Mouse (Mus musculus) midbrain, embryonic 16.5 days (tissue): Measurements from ENCODE around the gene Pfn1. TPM values are rescaled to one million over a fixed set of nuclear protein-coding genes. Genes with fewer than 3 reads are reported as not detected.
A peak's percentile ranks its signal among the peaks of the same experiment; 100 is the strongest.

Source experiments
- ATAC-seq: fragments of 200-750 bp; cut with Nextera tagmentation; 2 replicates; pipeline ENCODE4 v1.8.0; 2017; ENCODE audit warnings: moderate TSS enrichment
- H3K27ac ChIP-seq: fragments of 300-500 bp; sonication (generic); 2 replicates; pipeline ENCODE4 v1.5.1; 2014; ENCODE audit warnings: mild to moderate bottlenecking, low read length, mixed read lengths
- H3K27me3 ChIP-seq: fragments of 300-500 bp; sonication (generic); 2 replicates; pipeline ENCODE4 v1.6.1; 2014; ENCODE audit warnings: low read depth, low read length, mixed read lengths; ENCODE audit not compliant: control insufficient read depth, insufficient read depth
- H3K36me3 ChIP-seq: fragments of 300-500 bp; sonication (generic); 2 replicates; pipeline ENCODE4 v1.6.1; 2014; ENCODE audit warnings: mild to moderate bottlenecking, low read length, moderate library complexity, mixed read lengths; ENCODE audit not compliant: control insufficient read depth, insufficient read depth
- H3K4me1 ChIP-seq: fragments of 300-500 bp; sonication (generic); 2 replicates; pipeline ENCODE4 v1.6.1; 2014; ENCODE audit warnings: mild to moderate bottlenecking, low read length, mixed read lengths; ENCODE audit not compliant: control insufficient read depth, insufficient read depth
- H3K4me2 ChIP-seq: fragments of 300-500 bp; sonication (generic); 2 replicates; pipeline ENCODE4 v1.6.1; 2014; ENCODE audit warnings: mild to moderate bottlenecking, low read length, mixed read lengths
- H3K4me3 ChIP-seq: fragments of 300-500 bp; sonication (generic); 2 replicates; pipeline ENCODE4 v1.5.1; 2014; ENCODE audit warnings: low read depth, mild to moderate bottlenecking, low read length, moderate library complexity, mixed read lengths
- H3K9ac ChIP-seq: fragments of 300-500 bp; sonication (generic); 2 replicates; pipeline ENCODE4 v1.6.1; 2014; ENCODE audit warnings: low read depth, low read length, mixed read lengths
- H3K9me3 ChIP-seq: fragments of 300-500 bp; sonication (generic); replicated peaks from 2 replicates; pipeline ENCODE4 v1.6.1; 2014; ENCODE audit warnings: mild to moderate bottlenecking, low read length, mixed read lengths; ENCODE audit not compliant: control insufficient read depth, poor library complexity, severe bottlenecking
- WGBS: fragments of 180-500 bp; shearing (Covaris S2); extraction: QIAGEN DNeasy Blood & Tissue Kit; methylation state at CpG from one replicate; pipeline ENCODE4 v1.1.7; 2014; 5-methylcytosine and 5-hydroxymethylcytosine counted together
- polyA plus RNA-seq: library from polyadenylated mRNA; unstranded; fragments of >200 nt; fragmentation: Nextera tagmentation; extraction: Ambion mirVana; gene quantifications from 2 replicates; pipeline ENCODE4 v1.2.1, GENCODE M21; 2015

The Pfn1 gene
- polyA plus RNA-seq, 1 experiment from 2014 or later, result 632 TPM

DNA sequence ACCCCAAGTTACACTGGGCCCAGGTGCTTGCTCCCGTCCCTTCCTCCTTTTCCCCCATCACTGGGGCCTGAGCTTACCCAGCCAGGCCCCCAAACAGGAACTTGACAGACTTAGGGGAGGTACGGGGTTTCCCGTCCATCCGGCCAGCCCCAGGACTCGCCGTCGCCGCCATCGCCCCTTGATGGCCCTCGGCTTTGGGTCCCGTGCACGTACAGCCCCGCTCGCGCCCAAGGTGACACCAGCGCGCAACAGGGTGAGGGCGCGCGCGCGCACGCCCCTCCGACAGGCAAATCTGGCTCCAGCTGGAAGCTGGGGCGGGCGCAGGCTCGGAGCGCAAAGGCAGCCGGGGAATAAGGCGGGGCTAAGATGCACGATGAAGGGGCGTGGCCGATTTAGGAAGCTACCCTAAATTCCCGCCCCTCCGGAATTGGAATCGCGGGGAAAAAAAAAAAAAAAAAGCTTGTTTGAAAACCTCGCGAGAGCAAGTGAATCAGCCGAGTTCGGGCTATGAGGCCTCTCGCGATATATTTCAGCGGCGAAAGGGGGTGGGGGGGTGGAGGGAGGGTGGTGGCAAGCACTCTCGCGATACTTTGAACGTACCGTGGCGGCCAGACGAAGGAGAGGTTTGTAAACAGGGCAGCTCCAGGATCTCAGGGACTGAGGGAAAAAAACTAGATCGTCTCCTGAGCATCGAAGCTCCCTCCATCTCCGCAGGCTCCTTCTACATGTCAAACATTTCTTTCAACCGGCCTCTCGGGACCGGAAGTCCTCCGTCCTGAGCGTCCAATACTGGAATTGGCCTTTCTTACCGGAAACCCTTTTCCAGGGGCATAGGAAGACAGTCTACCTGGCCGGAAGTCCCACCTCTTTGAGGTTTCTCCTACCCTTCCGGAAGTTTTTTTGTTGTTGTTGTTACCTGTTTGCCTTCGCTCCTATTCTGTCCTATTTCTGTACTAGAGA lies 7.5 kb downstream of the Pfn1 start, which contains the start of the genes Rnf167 and Slc25a11:
TSS of gene Rnf167 (plus strand) at position 545 of the 960 bp plus-strand sequence.
TSS of gene Slc25a11 (minus strand) at position 789 of the 960 bp plus-strand sequence.
- peaks cover 26% of the 10 kb centered on the region for H3K36me3 ChIP-seq
- H3K9ac ChIP-seq, result peak within 1 kb of the TSS; percentile 87
- WGBS, result under 1% methylated on average over 62 of the region's 63 CpGs
- peaks cover 25% of the 10 kb centered on the region for H3K4me1 ChIP-seq
- H3K4me2 ChIP-seq, result peak within 1 kb of the TSS; percentile 100
- peak; percentile 90 for ATAC-seq
- peak within 1 kb of the TSS; percentile 57 for H3K4me3 ChIP-seq
- peak within 1 kb of the TSS; percentile 92 for H3K27ac ChIP-seq
- H3K9me3 ChIP-seq, result no peaks in the 10 kb centered on the region
- no peaks in the 10 kb centered on the region for H3K27me3 ChIP-seq

DNA sequence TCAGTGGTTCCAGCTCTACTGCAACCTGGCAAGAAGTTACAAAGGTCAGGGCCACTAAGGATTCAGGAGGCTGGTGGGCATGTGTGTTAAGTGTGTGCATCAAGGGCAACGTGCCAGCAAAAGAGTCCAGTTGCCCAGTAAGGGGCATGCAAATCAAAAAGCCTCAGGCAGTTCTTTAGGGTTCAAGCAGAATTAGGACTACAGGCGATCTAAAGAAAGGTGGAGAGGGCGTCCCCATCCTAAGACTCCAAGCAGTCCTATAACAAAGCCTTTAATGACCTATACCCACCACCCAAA lies 8.2 kb downstream of the Pfn1 start:
- 15% methylated on average over 3 of the region's 3 CpGs for WGBS
- peak overlapping the region; percentile 73 for H3K4me2 ChIP-seq
- H3K36me3 ChIP-seq, result peaks cover 24% of the 10 kb centered on the region
- H3K4me1 ChIP-seq, result peaks cover 24% of the 10 kb centered on the region
- H3K4me3 ChIP-seq, result peak overlapping the region; percentile 57
- H3K27ac ChIP-seq, result peak overlapping the region; percentile 89
- H3K27me3 ChIP-seq, result no peaks in the 10 kb centered on the region
- no peak for ATAC-seq
- peak overlapping the region; percentile 87 for H3K9ac ChIP-seq
- H3K9me3 ChIP-seq, result no peaks in the 10 kb centered on the region

DNA sequence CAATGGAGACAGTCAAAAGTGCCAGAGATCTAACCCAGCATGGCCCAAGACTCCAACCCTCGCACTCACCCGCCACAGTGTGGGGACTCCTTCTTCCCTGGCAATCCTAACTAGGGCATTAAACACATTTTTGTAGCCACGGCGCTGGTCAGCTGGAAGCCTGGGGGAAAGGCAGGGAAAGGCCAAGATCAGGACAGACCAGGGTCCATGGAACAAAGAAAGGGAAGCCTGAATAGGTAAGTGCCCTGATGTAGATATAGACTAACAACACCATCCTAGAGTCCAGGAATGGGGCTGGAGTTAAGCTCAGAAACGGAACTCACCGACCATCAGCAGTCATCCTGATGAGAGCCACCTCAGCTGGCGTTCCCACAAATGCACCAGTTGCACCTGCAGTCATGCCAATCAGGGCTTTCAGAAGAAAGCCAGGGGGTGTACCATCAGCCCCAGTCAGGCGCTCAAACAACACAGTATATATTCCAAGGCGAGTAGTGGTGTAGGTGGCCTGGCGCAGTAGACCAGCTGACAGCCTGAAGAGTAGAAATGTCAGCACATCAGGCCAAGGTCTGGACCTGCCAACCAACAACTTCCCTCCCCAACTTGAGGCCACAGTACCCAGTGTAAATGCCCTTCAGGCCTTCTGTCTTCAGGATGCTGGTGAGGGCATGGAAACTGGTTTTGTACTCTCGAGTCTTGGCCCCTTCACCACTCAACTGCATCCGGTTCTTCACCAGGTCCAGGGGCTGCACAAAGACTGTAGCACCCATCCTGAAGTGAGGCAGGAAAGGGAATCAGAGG lies 8.8 kb downstream of the Pfn1 start:
- Histone ChIP-seq H3K4me2 (peak overlapping the region; percentile 73), H3K27ac (peak overlapping the region; percentile 89), H3K9me3 (no peaks in the 10 kb centered on the region), H3K9ac (peak overlapping the region; percentile 87), H3K27me3 (no peaks in the 10 kb centered on the region), H3K4me1 (peaks cover 24% of the 10 kb centered on the region), H3K4me3 (peak overlapping the region; percentile 57), H3K36me3 (peaks cover 19% of the 10 kb centered on the region)
- no peak for ATAC-seq
- WGBS, result 90% methylated on average over 12 of the region's 12 CpGs

DNA sequence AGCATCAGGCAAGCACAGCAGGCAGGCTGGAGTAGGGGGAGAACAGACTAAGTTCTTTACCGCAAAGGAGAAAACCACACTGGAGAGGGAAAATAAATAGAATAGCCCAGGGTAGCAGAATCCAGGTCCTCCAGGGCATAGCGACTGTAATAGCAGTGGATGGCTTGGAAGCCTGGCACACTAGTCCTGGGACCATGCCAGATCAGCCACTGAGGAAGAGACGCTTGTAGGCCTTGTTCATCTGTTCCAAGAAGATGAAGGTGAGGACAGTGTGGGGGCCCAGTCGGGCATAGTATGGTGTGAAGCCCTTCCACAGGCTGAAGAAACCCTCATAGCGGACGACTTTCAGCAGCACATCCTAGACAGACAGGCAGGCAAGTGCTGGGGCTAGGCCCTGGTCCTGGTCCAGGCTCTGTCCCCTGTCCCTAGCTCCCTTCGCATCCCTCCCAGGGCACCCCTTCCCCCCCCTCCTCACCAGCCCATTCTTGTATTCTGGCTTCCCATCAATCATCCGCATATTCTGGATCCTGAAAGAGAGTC lies 9.8 kb downstream of the Pfn1 start:
- no peaks in the 10 kb centered on the region for H3K9me3 ChIP-seq
- peaks cover 15% of the 10 kb centered on the region for H3K36me3 ChIP-seq
- no peak overlapping the region for H3K27ac ChIP-seq
- H3K4me1 ChIP-seq, result peaks cover 24% of the 10 kb centered on the region
- H3K27me3 ChIP-seq, result no peaks in the 10 kb centered on the region
- H3K9ac ChIP-seq, result no peak overlapping the region
- H3K4me2 ChIP-seq, result no peak overlapping the region
- 97% methylated on average over 8 of the region's 8 CpGs for WGBS
- ATAC-seq, result no peak
- no peak overlapping the region for H3K4me3 ChIP-seq

DNA sequence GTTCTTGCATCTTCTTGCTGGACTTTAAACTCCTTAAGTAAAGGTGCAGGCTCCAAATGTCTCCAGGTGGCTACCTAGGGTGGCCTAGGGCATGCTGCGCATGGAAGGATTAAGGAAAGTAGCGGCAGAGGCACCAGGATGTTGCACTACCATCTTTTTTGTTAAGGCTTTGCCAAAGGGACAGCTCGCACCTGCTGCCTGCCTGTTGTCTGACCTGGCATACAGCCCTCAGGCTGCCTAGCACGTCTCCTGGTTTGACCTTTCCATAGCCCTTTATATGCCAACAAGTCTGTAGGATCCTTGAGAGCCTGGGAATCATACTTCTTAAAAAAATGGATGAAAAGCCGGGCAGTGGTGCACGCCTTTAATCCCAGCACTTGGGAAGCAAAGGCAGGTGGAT lies 11.4 kb downstream of the Pfn1 start:
- H3K36me3 ChIP-seq, result peaks cover 12% of the 10 kb centered on the region
- no peaks in the 10 kb centered on the region for H3K27me3 ChIP-seq
- WGBS, result 88% methylated on average over 6 of the region's 6 CpGs
- no peak overlapping the region for H3K27ac ChIP-seq
- no peak overlapping the region for H3K4me3 ChIP-seq
- no peak overlapping the region for H3K4me2 ChIP-seq
- H3K4me1 ChIP-seq, result peaks cover 14% of the 10 kb centered on the region
- no peak overlapping the region for H3K9ac ChIP-seq
- no peak for ATAC-seq
- H3K9me3 ChIP-seq, result no peaks in the 10 kb centered on the region

DNA sequence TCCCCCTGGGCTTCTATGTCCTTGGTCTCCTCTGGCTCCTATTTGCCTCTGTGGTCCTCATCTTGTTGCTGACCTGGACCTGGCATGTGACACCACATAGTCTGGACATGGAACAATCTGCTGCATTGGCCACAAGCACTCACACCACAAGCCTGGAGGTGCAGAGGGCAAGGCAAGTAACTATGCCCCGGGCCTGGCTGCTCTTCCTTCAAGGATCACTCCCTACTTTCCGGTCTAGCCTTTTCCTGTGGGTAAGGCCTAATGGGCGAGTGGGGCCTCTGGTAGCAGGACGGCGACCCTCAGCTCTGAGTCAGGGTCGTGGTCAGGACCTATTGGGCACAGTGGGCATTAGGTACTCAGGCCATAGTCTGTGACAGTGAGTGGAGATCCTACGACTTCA lies 13.2 kb downstream of the Pfn1 start:
- 83% methylated on average over 7 of the region's 7 CpGs for WGBS
- Histone ChIP-seq H3K27me3 (no peaks in the 10 kb centered on the region), H3K36me3 (peaks cover 12% of the 10 kb centered on the region), H3K4me2 (no peak overlapping the region), H3K4me1 (peaks cover 11% of the 10 kb centered on the region), H3K4me3 (no peak overlapping the region), H3K9ac (no peak overlapping the region), H3K27ac (no peak overlapping the region), H3K9me3 (no peaks in the 10 kb centered on the region)
- no peak for ATAC-seq

DNA sequence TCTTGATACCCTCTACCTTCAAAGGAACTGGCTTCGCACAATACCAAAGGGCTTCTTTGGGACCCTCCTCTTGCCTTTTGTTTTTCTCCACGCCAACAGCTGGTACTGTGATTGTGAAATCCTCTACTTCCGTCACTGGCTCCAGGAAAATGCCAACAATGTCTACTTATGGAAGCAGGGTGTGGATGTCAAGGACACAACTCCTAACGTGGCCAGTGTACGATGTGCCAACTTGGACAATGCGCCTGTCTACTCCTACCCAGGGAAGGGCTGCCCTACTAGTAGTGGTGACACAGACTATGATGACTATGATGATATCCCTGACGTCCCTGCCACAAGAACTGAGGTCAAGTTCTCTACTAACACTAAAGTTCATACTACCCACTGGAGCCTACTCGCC lies 14.5 kb downstream of the Pfn1 start:
- peaks cover 9% of the 10 kb centered on the region for H3K36me3 ChIP-seq
- H3K4me2 ChIP-seq, result no peak overlapping the region
- H3K4me1 ChIP-seq, result no peaks in the 10 kb centered on the region
- H3K4me3 ChIP-seq, result no peak overlapping the region
- no peak overlapping the region for H3K9ac ChIP-seq
- no peaks in the 10 kb centered on the region for H3K27me3 ChIP-seq
- 86% methylated on average over 8 of the region's 8 CpGs for WGBS
- no peaks in the 10 kb centered on the region for H3K9me3 ChIP-seq
- H3K27ac ChIP-seq, result no peak overlapping the region
- ATAC-seq, result no peak

DNA sequence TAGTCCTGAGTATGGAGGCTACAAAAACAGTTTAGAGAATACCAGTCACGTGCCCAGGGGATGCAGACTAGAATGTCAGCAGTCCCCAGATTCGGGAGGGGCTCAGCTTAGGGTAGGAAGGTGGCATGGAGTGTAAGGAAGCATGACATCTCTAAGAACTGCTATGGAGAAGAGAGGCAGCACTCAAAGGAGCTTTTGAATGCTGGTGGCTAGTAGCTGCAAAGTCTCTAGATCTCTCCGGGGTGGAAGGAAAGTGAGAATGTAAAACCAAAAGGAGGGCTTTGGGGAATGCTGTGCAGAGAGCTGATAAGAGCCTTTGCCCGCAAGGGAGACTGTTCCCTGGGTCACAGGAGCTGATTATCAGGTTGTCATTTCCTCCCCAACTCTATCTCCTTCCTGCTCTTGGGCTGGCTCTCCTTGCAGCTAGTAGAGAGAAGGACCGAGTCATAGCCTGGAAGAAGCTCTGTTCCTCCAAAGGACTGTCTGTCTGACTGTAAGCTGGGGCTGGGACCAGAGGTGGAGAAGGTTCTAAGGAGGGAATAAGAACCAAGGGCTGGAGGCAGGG lies 15.6 kb downstream of the Pfn1 start, which contains the start of gene Gp1ba:
TSS of gene Gp1ba (plus strand) at position 409 of the 565 bp plus-strand sequence.
- no peaks in the 10 kb centered on the region for H3K4me1 ChIP-seq
- 60% methylated on average over 5 of the region's 5 CpGs for WGBS
- H3K9ac ChIP-seq, result no peak within 1 kb of the TSS
- ATAC-seq, result no peak
- H3K36me3 ChIP-seq, result no peaks in the 10 kb centered on the region
- H3K27ac ChIP-seq, result no peak within 1 kb of the TSS
- no peak within 1 kb of the TSS for H3K4me2 ChIP-seq
- no peaks in the 10 kb centered on the region for H3K27me3 ChIP-seq
- no peak within 1 kb of the TSS for H3K4me3 ChIP-seq
- H3K9me3 ChIP-seq, result no peaks in the 10 kb centered on the region
